Mouse (Mus musculus) heart, postnatal 0 days (tissue): Measurements from ENCODE around the gene Cdca4. TPM values are rescaled to one million over a fixed set of nuclear protein-coding genes. Genes with fewer than 3 reads are reported as not detected.
"Not testable (repeated sequence)": the region's sequence is repeated elsewhere in the genome, so short reads cannot be mapped to it uniquely, and the experiment has no call there.

ENCODE experiments used
- ATAC-seq: fragments of 200-750 bp; cut with Nextera tagmentation; 2 replicates; pipeline ENCODE4 v1.8.0; 2017; ENCODE audit warnings: low read depth, moderate number of reproducible peaks, moderate library complexity; ENCODE audit not compliant: insufficient read depth
- DNase-seq: peaks from one replicate; pipeline ENCODE4 v3.0.0-alpha.2; 2016; ENCODE audit warnings: low spot score
- H3K27ac ChIP-seq: fragments of 300-500 bp; sonication (generic); 2 replicates; pipeline ENCODE4 v1.5.1; 2014; ENCODE audit warnings: low read depth, mild to moderate bottlenecking
- H3K27me3 ChIP-seq: fragments of 300-500 bp; sonication (generic); 2 replicates; pipeline ENCODE4 v1.6.1; 2014; ENCODE audit warnings: low read length, mixed read lengths; ENCODE audit not compliant: control insufficient read depth, insufficient read depth
- H3K36me3 ChIP-seq: fragments of 300-500 bp; sonication (generic); replicated peaks from 2 replicates; pipeline ENCODE4 v1.6.1; 2014; ENCODE audit warnings: low read length, mixed read lengths; ENCODE audit not compliant: control insufficient read depth, insufficient read depth
- H3K4me1 ChIP-seq: fragments of 300-500 bp; sonication (generic); 2 replicates; pipeline ENCODE4 v1.6.1; 2014; ENCODE audit warnings: antibody characterized with exemption; ENCODE audit not compliant: control insufficient read depth, insufficient read depth
- H3K4me2 ChIP-seq: fragments of 300-500 bp; sonication (generic); 2 replicates; pipeline ENCODE4 v1.6.1; 2014; ENCODE audit warnings: low read depth, mild to moderate bottlenecking, low read length, moderate library complexity
- H3K4me3 ChIP-seq: fragments of 300-500 bp; sonication (generic); 2 replicates; pipeline ENCODE4 v1.5.1; 2014; ENCODE audit warnings: low read depth, low read length
- H3K9ac ChIP-seq: fragments of 300-500 bp; sonication (generic); replicated peaks from 2 replicates; pipeline ENCODE4 v1.6.1; 2014; ENCODE audit warnings: low read depth, low read length, mixed read lengths
- H3K9me3 ChIP-seq: fragments of 300-500 bp; sonication (generic); replicated peaks from 2 replicates; pipeline ENCODE4 v1.6.1; 2016; ENCODE audit warnings: low read length; ENCODE audit not compliant: control insufficient read depth
- CTCF ChIP-seq: IDR thresholded peaks from 2 replicates; pipeline ENCODE4 v1.5.1; 2016; ENCODE audit warnings: antibody characterized with exemption, control low read depth, low read depth
- EP300 ChIP-seq: IDR thresholded peaks from 2 replicates; pipeline ENCODE4 v1.6.1; 2016; ENCODE audit warnings: antibody characterized with exemption, low read depth
- WGBS: fragments of 180-500 bp; shearing (Covaris S2); extraction: QIAGEN DNeasy Blood & Tissue Kit; methylation state at CpG from one replicate; pipeline ENCODE4 v1.1.7; 2014; 5-methylcytosine and 5-hydroxymethylcytosine counted together
- polyA plus RNA-seq: library from polyadenylated mRNA; unstranded; fragments of >200 nt; fragmentation: Nextera tagmentation; extraction: Ambion mirVana; gene quantifications from 2 replicates; pipeline ENCODE4 v1.2.1, GENCODE M21; 2015
- total RNA-seq: library from RNA; depleted of rRNA; stranded (reverse); fragments of >200 nt; gene quantifications from 2 replicates; pipeline ENCODE4 v1.2.3, GENCODE M21; 2014; ENCODE audit warnings: low replicate concordance

Gene Cdca4
- total and polyA plus RNA-seq, 2 experiments from 2014 or later = 18.6 to 27.7 TPM

- DNase-seq = no peak
- 74% methylated on average over 11 of the region's 11 CpGs for WGBS
- H3K27ac ChIP-seq = no peak overlapping the region
Observed at GRCm38 (mm10) chr12:112849235-112850022, 20.2 kb upstream of the Cdca4 start.

GRCm38 (mm10) chr12:112847880-112848279 lies 18.7 kb upstream of the Cdca4 start:
- DNase-seq (no peak), ATAC-seq (no peak)
- Histone ChIP-seq H3K9me3 (no peaks in the 10 kb centered on the region), H3K36me3 (no peaks in the 10 kb centered on the region), H3K4me3 (no peak overlapping the region), H3K27me3 (0 out of 2 replicates have a peak, but pooled peaks cover 2% of the 10 kb centered on the region), H3K9ac (no peak overlapping the region), H3K27ac (no peak overlapping the region), H3K4me2 (no peak overlapping the region), H3K4me1 (no peaks in the 10 kb centered on the region)
- 100% methylated on average over 2 of the region's 2 CpGs for WGBS
- no peak for TF ChIP-seq CTCF
- TF ChIP-seq EP300 = no peak

More at GRCm38 (mm10) chr12:112849235-112850022, 20.2 kb upstream of the Cdca4 start:
- Histone ChIP-seq H3K36me3 (no peaks in the 10 kb centered on the region), H3K4me2 (no peak overlapping the region), H3K4me1 (no peaks in the 10 kb centered on the region), H3K27me3 (0 out of 2 replicates have a peak, but pooled peaks cover 2% of the 10 kb centered on the region), H3K4me3 (no peak overlapping the region), H3K9ac (no peak overlapping the region), H3K9me3 (no peaks in the 10 kb centered on the region)
- no peak for ATAC-seq
- TF ChIP-seq EP300 (no peak), CTCF (peak; percentile 12)

GRCm38 (mm10) chr12:112843803-112844202 lies 14.6 kb upstream of the Cdca4 start:
- Histone ChIP-seq H3K27ac (no peak overlapping the region), H3K4me3 (no peak overlapping the region), H3K9me3 (no peaks in the 10 kb centered on the region), H3K4me1 (no peaks in the 10 kb centered on the region), H3K36me3 (no peaks in the 10 kb centered on the region), H3K4me2 (no peak overlapping the region), H3K9ac (no peak overlapping the region), H3K27me3 (no peaks in the 10 kb centered on the region)
- peak; percentile 86 for ATAC-seq
- 20% methylated on average over 3 of the region's 3 CpGs for WGBS
- TF ChIP-seq EP300 (no peak), CTCF (peak; percentile 99)
- peak; percentile 57 for DNase-seq

GRCm38 (mm10) chr12:112842128-112842527 lies 12.9 kb upstream of the Cdca4 start:
- WGBS = 70% methylated on average over 2 of the region's 2 CpGs
- DNase-seq, H3K4me2 ChIP-seq, H3K4me1 ChIP-seq, H3K4me3 ChIP-seq, H3K36me3 ChIP-seq, H3K27me3 ChIP-seq, H3K9me3 ChIP-seq, H3K9ac ChIP-seq, ATAC-seq, H3K27ac ChIP-seq: not testable (repeated sequence)

GRCm38 (mm10) chr12:112841338-112841892 lies 12.2 kb upstream of the Cdca4 start:
- H3K27me3 ChIP-seq, ATAC-seq, H3K4me1 ChIP-seq, H3K36me3 ChIP-seq, H3K4me2 ChIP-seq, H3K27ac ChIP-seq, H3K9ac ChIP-seq, DNase-seq, H3K4me3 ChIP-seq, H3K9me3 ChIP-seq: not testable (repeated sequence)
- WGBS = 65% methylated on average over 4 of the region's 4 CpGs
